Mouse (Mus musculus) kidney, postnatal 36 days (tissue): ENCODE results near the gene Gypa.

Experiments used
- DNase-seq, 2 experiments: peaks; one replicate each; pipeline ENCODE4 v3.0.0; 2021 to 2022; ENCODE audit warnings: mixed read lengths in 2 of 2

The Gypa gene

GRCm38 (mm10) chr8:80550436-80550835 is 56.9 kb downstream of the Gypa start:
- DNase-seq: no peak

GRCm38 (mm10) chr8:80551303-80551702 is 57.7 kb downstream of the Gypa start:
- no peak for DNase-seq

GRCm38 (mm10) chr8:80554991-80555390 is 61.4 kb downstream of the Gypa start:
- DNase-seq: no peak
